Mouse (Mus musculus) stomach, adult 2 months (tissue): ENCODE results near the gene Gm17387. TPM values are rescaled to one million over a fixed set of nuclear protein-coding genes. Genes with fewer than 3 reads are reported as not detected.

ENCODE experiments used
- polyA plus RNA-seq: library from polyadenylated mRNA; depleted of rRNA; stranded (reverse); fragments of >200 nt; gene quantifications from 2 replicates; pipeline ENCODE4 v1.2.3, GENCODE M21; 2012; rRNA removed

The Gm17387 gene
- not detected in 2 replicates for polyA plus RNA-seq

DNA sequence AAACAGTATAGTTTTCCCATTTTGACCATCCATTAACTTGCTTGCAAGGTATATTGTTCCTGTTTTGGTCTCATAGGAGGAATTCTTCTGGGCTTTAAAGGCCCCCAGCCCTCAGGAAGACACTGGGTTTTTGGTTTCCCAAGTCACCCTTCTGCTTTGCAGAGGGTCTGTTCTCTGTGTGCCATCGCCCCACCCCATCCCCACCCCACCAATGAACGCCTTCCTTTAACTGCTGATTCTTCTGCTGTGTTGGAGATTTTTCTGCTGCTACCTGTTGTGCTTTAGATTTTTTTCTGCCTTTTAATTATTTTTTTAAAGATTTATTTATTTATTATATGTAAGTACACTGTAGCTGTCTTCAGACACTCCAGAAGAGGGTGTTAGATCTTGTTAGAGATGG lies at the start of gene Gm17387:
TSS of gene Gm17387 (plus strand) at position 301 of the 400 bp plus-strand sequence.

DNA sequence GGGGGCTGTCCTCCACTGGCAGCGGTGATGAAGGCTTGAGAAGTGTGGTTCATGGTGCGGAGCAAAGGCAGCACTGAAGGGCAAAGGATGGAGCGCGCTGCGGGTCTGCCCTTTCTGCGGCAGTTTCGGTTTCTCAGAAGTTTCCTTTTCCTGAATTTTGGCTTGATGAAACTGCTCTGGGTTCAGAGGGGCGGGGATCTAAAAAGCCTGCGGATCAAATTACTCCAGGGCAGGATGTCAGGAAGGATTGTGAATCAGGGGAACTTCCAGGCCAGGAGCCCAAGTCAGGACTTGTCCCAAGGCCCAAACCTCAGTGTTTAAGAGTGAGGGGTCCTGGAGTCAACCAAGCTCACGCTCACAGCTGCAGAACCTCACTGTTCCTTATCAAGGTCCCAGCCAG lies 18.3 kb upstream of the Gm17387 start, which contains the start of gene Ifitm3:
TSS of gene Ifitm3 (minus strand) at position 178 of the 400 bp plus-strand sequence.

DNA sequence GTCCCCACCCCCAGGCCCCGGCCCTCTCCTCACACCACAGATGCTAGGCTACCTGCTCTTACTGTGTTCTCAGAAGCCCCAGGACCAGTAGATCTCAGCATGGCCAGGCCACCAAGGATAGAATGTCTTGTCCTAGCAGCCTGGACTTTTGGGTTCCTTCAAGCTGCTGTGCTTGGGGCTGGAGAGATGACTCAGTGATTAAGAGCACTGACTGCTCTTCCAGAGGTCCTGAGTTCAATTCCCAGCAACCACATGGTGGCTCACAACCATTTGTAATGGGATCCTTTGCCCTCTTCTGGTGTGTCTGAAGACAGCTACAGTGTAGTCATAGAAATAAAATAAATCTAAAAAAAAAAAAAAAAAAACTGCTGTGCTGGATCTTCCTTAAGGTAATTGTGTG lies 11.1 kb upstream of the Gm17387 start, which contains the start of gene Ifitm6:
TSS of gene Ifitm6 (minus strand) at position 101 of the 400 bp plus-strand sequence.

DNA sequence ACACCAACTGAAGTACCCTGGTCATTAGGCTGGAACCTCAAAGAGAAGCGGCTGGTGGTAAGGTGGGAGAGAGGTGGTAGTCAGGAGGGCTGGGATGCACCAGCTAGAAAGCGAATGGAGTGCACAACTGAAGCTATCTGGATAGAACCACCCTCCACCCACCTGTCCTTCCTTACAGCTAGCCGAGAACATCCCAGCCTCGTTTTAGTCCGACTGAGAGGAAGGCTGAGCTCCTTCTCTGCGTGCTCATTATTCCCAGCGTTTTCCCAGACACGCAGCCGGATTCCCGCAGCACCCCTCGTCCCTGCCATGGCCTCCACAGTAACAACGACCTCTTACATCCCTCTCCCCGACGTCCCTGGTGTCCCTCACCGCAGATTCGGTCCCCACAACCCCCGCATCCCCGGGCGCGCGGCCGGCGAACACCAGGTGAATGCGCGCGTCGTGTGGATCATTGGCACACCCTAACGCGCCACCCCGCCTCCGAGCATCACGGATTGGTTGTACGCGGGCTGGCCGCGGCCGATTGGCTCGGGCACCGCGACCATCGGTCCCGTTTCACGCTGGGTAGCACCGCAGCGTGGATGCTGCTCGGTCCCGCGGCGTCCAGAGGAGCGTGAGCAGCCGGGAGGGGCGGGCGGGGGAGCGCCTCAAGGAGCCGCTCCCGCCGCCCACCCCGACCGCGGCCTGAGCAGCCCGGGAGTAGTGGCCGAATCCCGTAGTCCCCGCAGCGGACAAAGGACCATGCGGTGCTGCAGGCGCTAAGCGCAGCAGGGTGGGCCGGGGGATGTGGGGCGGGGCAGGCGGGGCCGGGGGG lies 31.7 kb downstream of the Gm17387 start, which contains the start of gene B4galnt4:
TSS of gene B4galnt4 (plus strand) at position 679 of the 817 bp plus-strand sequence.

DNA sequence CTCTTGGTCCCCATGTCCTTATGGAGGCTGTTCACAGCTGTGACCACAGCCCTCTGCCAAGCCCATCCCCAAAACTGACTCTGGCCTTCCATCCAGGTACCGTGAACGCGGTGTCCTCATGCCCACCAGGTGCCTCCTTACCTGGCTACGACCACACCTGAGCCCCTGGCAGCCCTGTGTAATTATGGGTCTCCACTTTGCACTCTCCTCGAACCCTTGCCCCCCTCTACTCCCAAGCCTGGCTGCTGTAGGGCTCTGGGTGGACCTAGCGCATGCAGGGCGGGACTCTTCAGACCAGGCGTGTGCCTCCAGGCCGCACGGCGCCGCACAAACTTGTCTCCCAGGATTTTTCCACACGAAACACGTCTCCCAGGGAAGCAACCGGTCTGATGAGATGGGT lies 48.9 kb downstream of the Gm17387 start, which contains the start of gene Pkp3:
TSS of gene Pkp3 (plus strand) at position 378 of the 400 bp plus-strand sequence.

Other genes with a start within 250 kb of the Gm17387 start
- gene Syce1, start 241.3 kb upstream of the Gm17387 start, polyA plus RNA-seq: 0.15 TPM in 1 of 2 replicates, not detected in the other
- gene Zfp941, start 207.0 kb upstream of the Gm17387 start, polyA plus RNA-seq: 0.01 and 0.02 TPM in 2 replicates
- gene Urah, start 194.1 kb upstream of the Gm17387 start, polyA plus RNA-seq: 24.9 and 25.9 TPM in 2 replicates
- gene Scgb1c1, start 183.6 kb upstream of the Gm17387 start, polyA plus RNA-seq: not detected in 2 replicates
- gene Odf3, start 181.3 kb upstream of the Gm17387 start, polyA plus RNA-seq: not detected in 2 replicates
- not detected in 2 replicates for gene Gm45785, start 172.8 kb upstream of the Gm17387 start, polyA plus RNA-seq
- gene Ric8a, start 172.2 kb upstream of the Gm17387 start, polyA plus RNA-seq: 38.8 and 38.9 TPM in 2 replicates
- gene Bet1l, start 171.6 kb upstream of the Gm17387 start, polyA plus RNA-seq: 7.5 and 8.6 TPM in 2 replicates
- gene Psmd13, start 147.2 kb upstream of the Gm17387 start, polyA plus RNA-seq: 26.4 and 30.2 TPM in 2 replicates
- gene Sirt3, start 146.8 kb upstream of the Gm17387 start, polyA plus RNA-seq: 12.7 and 14.2 TPM in 2 replicates
- 24.9 and 30.2 TPM in 2 replicates for gene Cox8b, start 128.7 kb upstream of the Gm17387 start, polyA plus RNA-seq
- gene Nlrp6, start 108.2 kb upstream of the Gm17387 start, polyA plus RNA-seq: 0.08 and 0.19 TPM in 2 replicates
- gene Pgghg, start 87.7 kb upstream of the Gm17387 start, polyA plus RNA-seq: 13.5 and 15.5 TPM in 2 replicates
- 0.67 and 1.3 TPM in 2 replicates for gene Ifitm5, start 78.8 kb upstream of the Gm17387 start, polyA plus RNA-seq
- gene Gm45717, start 73.2 kb upstream of the Gm17387 start, polyA plus RNA-seq: not detected in 2 replicates
- gene Ifitm2, start 73.1 kb upstream of the Gm17387 start, polyA plus RNA-seq: 255 and 272 TPM in 2 replicates
- gene Ifitm1, start 61.9 kb upstream of the Gm17387 start, polyA plus RNA-seq: 46.7 and 48.2 TPM in 2 replicates
- gene Ifitm3, start 18.4 kb upstream of the Gm17387 start, polyA plus RNA-seq: 83.2 and 93.7 TPM in 2 replicates
- gene Ifitm6, start 11.2 kb upstream of the Gm17387 start, polyA plus RNA-seq: 0.83 and 1.1 TPM in 2 replicates
- gene B4galnt4, start 32.0 kb downstream of the Gm17387 start, polyA plus RNA-seq: 1.2 and 1.6 TPM in 2 replicates
- 87.1 and 93.8 TPM in 2 replicates for gene Pkp3, start 49.1 kb downstream of the Gm17387 start, polyA plus RNA-seq
- 18.7 and 23.0 TPM in 2 replicates for gene Sigirr, start 71.4 kb downstream of the Gm17387 start, polyA plus RNA-seq
- 18.4 and 22.0 TPM in 2 replicates for gene Ano9, start 88.7 kb downstream of the Gm17387 start, polyA plus RNA-seq
- 9.4 and 13.8 TPM in 2 replicates for gene Ptdss2, start 93.3 kb downstream of the Gm17387 start, polyA plus RNA-seq
- 80.4 and 88.4 TPM in 2 replicates for gene Rnh1, start 143.7 kb downstream of the Gm17387 start, polyA plus RNA-seq
- gene Hras, start 164.9 kb downstream of the Gm17387 start, polyA plus RNA-seq: 44.2 and 44.7 TPM in 2 replicates
- 2.5 and 2.6 TPM in 2 replicates for gene Lrrc56, start 165.0 kb downstream of the Gm17387 start, polyA plus RNA-seq
- gene Lmntd2, start 184.9 kb downstream of the Gm17387 start, polyA plus RNA-seq: 3.7 and 6.7 TPM in 2 replicates
- gene Rassf7, start 186.7 kb downstream of the Gm17387 start, polyA plus RNA-seq: 85.9 and 98.2 TPM in 2 replicates
- gene Phrf1, start 199.7 kb downstream of the Gm17387 start, polyA plus RNA-seq: 15.5 and 16.7 TPM in 2 replicates
- gene Irf7, start 237.3 kb downstream of the Gm17387 start, polyA plus RNA-seq: 43.3 and 72.0 TPM in 2 replicates
- gene Cdhr5, start 247.7 kb downstream of the Gm17387 start, polyA plus RNA-seq: 1.7 and 3.0 TPM in 2 replicates